Mouse (Mus musculus): Measurements from ENCODE around the gene Syf2. TPM values are rescaled to one million over a fixed set of nuclear protein-coding genes. Genes with fewer than 3 reads are reported as not detected.
"Not testable (repeated sequence)": the region's sequence is repeated elsewhere in the genome, so short reads cannot be mapped to it uniquely, and the experiment has no call there.

Gene Syf2
- total RNA-seq (2021), result 10 to 100 TPM; 40.2 to 41.9 TPM

- peak; percentile 97 for DNase-seq
Observed at GRCm38 (mm10) chr4:134930684-134931481, at the start of gene Syf2. Gene Syf2, plus strand, starts transcription at chr4:134930898.

- peak; percentile 52 for DNase-seq
Observed at GRCm38 (mm10) chr4:134883266-134883665, 47.4 kb upstream of the Syf2 start.

- DNase-seq, result peak; percentile 60
Observed at GRCm38 (mm10) chr4:134883808-134884207, 46.9 kb upstream of the Syf2 start.

GRCm38 (mm10) chr4:134884364-134884763 lies 46.3 kb upstream of the Syf2 start:
- DNase-seq, result peak; percentile 28

- DNase-seq, result peak; percentile 71
Observed at GRCm38 (mm10) chr4:134892096-134892495, 38.6 kb upstream of the Syf2 start.

GRCm38 (mm10) chr4:134897256-134897655 lies 33.4 kb upstream of the Syf2 start:
- no peak for DNase-seq

GRCm38 (mm10) chr4:134901126-134901525 lies 29.6 kb upstream of the Syf2 start:
- no peak for DNase-seq

- no peak for DNase-seq
Observed at GRCm38 (mm10) chr4:134903046-134903445, 27.7 kb upstream of the Syf2 start.

- DNase-seq, result not testable (repeated sequence)
Observed at GRCm38 (mm10) chr4:134911406-134911805, 19.3 kb upstream of the Syf2 start.

GRCm38 (mm10) chr4:134913413-134913812 lies 17.3 kb upstream of the Syf2 start:
- peak; percentile 82 for DNase-seq

- DNase-seq, result no peak
Observed at GRCm38 (mm10) chr4:134914122-134914863, 16.4 kb upstream of the Syf2 start.

GRCm38 (mm10) chr4:134914864-134915209 lies 15.9 kb upstream of the Syf2 start, which contains the start of gene Tmem50a:
Gene Tmem50a, minus strand, starts transcription at chr4:134915024.
- DNase-seq, result peak; percentile 96

- DNase-seq, result no peak
Observed at GRCm38 (mm10) chr4:134915223-134916050, 15.3 kb upstream of the Syf2 start.

- no peak for DNase-seq
Observed at GRCm38 (mm10) chr4:134917194-134917593, 13.5 kb upstream of the Syf2 start.

GRCm38 (mm10) chr4:134918381-134918780 lies 12.3 kb upstream of the Syf2 start:
- DNase-seq, result peak; percentile 79

GRCm38 (mm10) chr4:134919733-134920540 lies 10.8 kb upstream of the Syf2 start:
- no peak for DNase-seq

- no peak for DNase-seq
Observed at GRCm38 (mm10) chr4:134920631-134921030, 10.1 kb upstream of the Syf2 start.

GRCm38 (mm10) chr4:134921703-134922102 lies 9.0 kb upstream of the Syf2 start:
- DNase-seq, result no peak

GRCm38 (mm10) chr4:134922111-134922924 lies 8.4 kb upstream of the Syf2 start:
- DNase-seq, result no peak

GRCm38 (mm10) chr4:134922925-134923244 lies 7.8 kb upstream of the Syf2 start:
- peak; percentile 82 for DNase-seq
